In genomic region chr9:57467896-57468549, GRCm38 (mm10) we compare ENCODE assay signal across 8 mouse cellular contexts. TPM values are rescaled to one million over a fixed set of nuclear protein-coding genes. Genes with fewer than 3 reads are reported as not detected.
DNase-seq lines count a peak whose midpoint lies in the region; ATAC-seq and TF ChIP-seq lines count a peak whose summit lies in the region.

Scamp5 (minus strand) TSS chr9:57468060.

- peak within 1 kb of the TSS; percentile 92 for H3K4me2 ChIP-seq in intestine, postnatal 0 days (replicated peaks; ENCODE audit: low read depth)

- intact Hi-C loops in left cerebral cortex, postnatal 36 days (cut with DNase I): loop anchor here (5.0 kb wide), 2 partner anchors 34 to 54 kb away; partner anchors contain the start of genes Cox5a and Rpp25

- no peak for TF ChIP-seq CTCF in intestine, postnatal 0 days (IDR thresholded peaks at IDR 0.05; ENCODE audit: low read depth)

- H3K9me3 ChIP-seq in intestine, postnatal 0 days (ENCODE audit: control insufficient read depth): no peaks in the 10 kb centered on the region
- H3K9me3 ChIP-seq in midbrain, embryonic 10.5 days (replicated peaks): no peaks in the 10 kb centered on the region

- H3K36me3 ChIP-seq in intestine, postnatal 0 days (ENCODE audit: control insufficient read depth, insufficient read depth): no peaks in the 10 kb centered on the region
- no peaks in the 10 kb centered on the region for H3K36me3 ChIP-seq in midbrain, embryonic 10.5 days

- H3K4me3 ChIP-seq in intestine, postnatal 0 days (ENCODE audit: low read depth, low read length): peak within 1 kb of the TSS; percentile 65
- H3K4me3 ChIP-seq in midbrain, embryonic 10.5 days: peak within 1 kb of the TSS; percentile 78

- no peaks in the 10 kb centered on the region for H3K27me3 ChIP-seq in intestine, postnatal 0 days (replicated peaks; ENCODE audit: control insufficient read depth, insufficient read depth, low read length)
- H3K27me3 ChIP-seq in midbrain, embryonic 10.5 days (ENCODE audit: low read depth, poor library complexity, severe bottlenecking): peaks cover 10% of the 10 kb centered on the region

- H3K27ac ChIP-seq in intestine, postnatal 0 days (ENCODE audit: low read depth, low read length): peak within 1 kb of the TSS; percentile 63
- H3K27ac ChIP-seq in midbrain, embryonic 10.5 days (replicated peaks): peak within 1 kb of the TSS; percentile 88

- 1% methylated on average over 48 of the region's 48 CpGs for WGBS in intestine, postnatal 0 days
- WGBS in midbrain, embryonic 10.5 days: 2% methylated on average over 48 of the region's 48 CpGs

- peak; percentile 93 for DNase-seq in adrenal gland, postnatal 10 days
- peak; percentile 87 for DNase-seq in embryo, embryonic 9.5 days (ENCODE audit: extremely low spot score)
- DNase-seq in left cerebral cortex, postnatal 36 days (ENCODE audit: low spot score in 2 of 2): peak; percentile 88 to 91
- DNase-seq in midbrain, embryonic 10.5 days (ENCODE audit: low spot score): peak; percentile 88
- peak; percentile 86 for DNase-seq in right cerebral cortex, postnatal 4 days
- DNase-seq in yolk sac, embryonic 10.5 days (ENCODE audit: low spot score): peak; percentile 88

- H3K4me1 ChIP-seq in intestine, postnatal 0 days (replicated peaks; ENCODE audit: control insufficient read depth, insufficient read depth, low read length): no peaks in the 10 kb centered on the region; the same call in 1 of the 2 replicates
- H3K4me1 ChIP-seq in midbrain, embryonic 10.5 days: peaks cover 32% of the 10 kb centered on the region

- H3K9ac ChIP-seq in intestine, postnatal 0 days (ENCODE audit: low read depth, low read length): peak within 1 kb of the TSS; percentile 61

- peak; percentile 97 for ATAC-seq in granulocyte monocyte progenitor cell, adult 5-6 weeks (replicated peaks; ENCODE audit: poor library complexity, severe bottlenecking)
- ATAC-seq in intestine, postnatal 0 days: peak; percentile 89

RNA-seq across cellular contexts. Expression of gene Scamp5, which starts in this region (rescaled TPM):
- 10 to 100 TPM; 15.2 to 19.9 TPM for total RNA-seq in adrenal gland, postnatal 10 days (2021)
- 5.4 and 8.2 TPM in 2 replicates for total RNA-seq in granulocyte monocyte progenitor cell, adult 5-6 weeks (2014; fragmentation: Nextera tagmentation)
- total RNA-seq in granulocyte monocyte progenitor cell, adult 5-6 weeks (2017): 1.6 and 2.2 TPM in 2 replicates
- polyA plus RNA-seq in intestine, postnatal 0 days (2015; fragmentation: Nextera tagmentation; extraction: Ambion mirVana): 15.9 and 16.8 TPM in 2 replicates
- total RNA-seq in left cerebral cortex, postnatal 36 days (2021): 100 to 1,000 TPM; 381 to 434 TPM
- polyA plus RNA-seq in midbrain, embryonic 10.5 days (2016; fragmentation: Nextera tagmentation; extraction: Ambion mirVana): 17.3 and 26.3 TPM in 2 replicates

Comparison
In these comparisons a context has a peak if more than half of its experiments do, and no peak if none do; other contexts are left out.
1. Peak in every context shown above with its lines: DNase-seq, ATAC-seq, H3K4me3 ChIP-seq and H3K27ac ChIP-seq.
2. RNA of gene Scamp5 (total RNA-seq): 381 to 434 TPM in left cerebral cortex, postnatal 36 days; 15.2 to 19.9 TPM in adrenal gland, postnatal 10 days and 1.6 to 8.2 TPM in granulocyte monocyte progenitor cell, adult 5-6 weeks; every median in the first group is over 10 times any median in the second.